Mouse (Mus musculus) liver, adult (tissue): ENCODE results near the gene Auh.

ENCODE experiments used
- GATA4 ChIP-seq: IDR thresholded peaks from 2 replicates; pipeline ENCODE4 v1.6.1; 2014; ENCODE audit warnings: mild to moderate bottlenecking, low read length; ENCODE audit not compliant: insufficient replicate concordance

Gene Auh

DNA sequence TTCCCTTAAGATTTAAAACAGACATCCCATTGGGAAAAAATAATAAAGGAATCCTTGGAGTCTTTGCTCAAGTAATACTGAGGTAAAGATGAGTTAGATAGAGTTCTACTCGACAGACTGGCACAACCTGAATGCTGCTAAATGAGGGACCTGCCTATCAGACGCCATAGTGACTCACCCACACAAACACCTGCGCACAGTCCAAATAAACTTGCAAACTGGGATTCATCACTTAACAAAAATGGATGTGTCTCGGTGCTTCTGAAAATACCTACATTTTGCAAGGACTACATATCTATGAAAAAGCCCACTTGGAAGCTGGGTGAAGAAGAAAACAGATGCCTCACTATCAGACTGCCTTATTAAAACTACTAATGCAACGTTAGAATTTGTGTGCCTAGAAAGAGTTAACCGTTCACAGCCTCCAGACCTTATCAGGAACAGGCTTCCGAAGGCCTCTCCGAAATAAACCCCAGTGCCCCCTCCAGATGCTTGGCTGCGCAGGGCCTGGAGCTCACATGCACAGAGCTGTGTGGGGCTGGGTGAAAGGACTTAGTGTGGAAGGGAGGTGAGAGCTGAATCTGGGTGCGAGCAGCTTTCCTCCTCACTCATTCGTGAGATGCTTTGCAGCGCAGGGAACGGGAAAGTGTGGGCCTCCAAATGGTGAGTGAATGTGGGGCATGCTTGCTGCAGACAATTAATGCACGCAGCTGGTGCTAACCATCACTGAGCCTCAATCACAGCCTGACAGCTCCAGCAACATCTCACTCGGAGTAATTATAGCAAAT lies 63.3 kb downstream of the Auh start:
- TF ChIP-seq GATA4, result no peak

DNA sequence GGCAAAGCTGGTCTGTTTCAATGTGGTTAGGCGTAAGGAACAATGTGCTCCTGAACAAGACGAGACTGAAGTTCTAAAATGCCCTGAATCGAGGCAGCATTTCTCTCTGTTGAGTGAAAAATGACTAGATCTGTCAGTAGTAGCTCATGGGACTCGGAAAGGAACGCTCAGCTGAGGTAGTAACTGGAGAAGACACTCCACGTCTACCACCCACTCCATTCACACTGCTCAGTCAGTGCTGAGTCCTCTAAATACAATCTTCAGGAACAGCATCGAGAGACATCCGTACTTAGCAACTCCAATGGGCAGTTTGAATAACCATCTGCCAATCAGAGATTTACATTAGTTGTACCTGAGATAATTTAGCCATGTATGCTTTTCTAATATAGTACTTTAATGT lies 66.0 kb downstream of the Auh start:
- no peak for TF ChIP-seq GATA4

DNA sequence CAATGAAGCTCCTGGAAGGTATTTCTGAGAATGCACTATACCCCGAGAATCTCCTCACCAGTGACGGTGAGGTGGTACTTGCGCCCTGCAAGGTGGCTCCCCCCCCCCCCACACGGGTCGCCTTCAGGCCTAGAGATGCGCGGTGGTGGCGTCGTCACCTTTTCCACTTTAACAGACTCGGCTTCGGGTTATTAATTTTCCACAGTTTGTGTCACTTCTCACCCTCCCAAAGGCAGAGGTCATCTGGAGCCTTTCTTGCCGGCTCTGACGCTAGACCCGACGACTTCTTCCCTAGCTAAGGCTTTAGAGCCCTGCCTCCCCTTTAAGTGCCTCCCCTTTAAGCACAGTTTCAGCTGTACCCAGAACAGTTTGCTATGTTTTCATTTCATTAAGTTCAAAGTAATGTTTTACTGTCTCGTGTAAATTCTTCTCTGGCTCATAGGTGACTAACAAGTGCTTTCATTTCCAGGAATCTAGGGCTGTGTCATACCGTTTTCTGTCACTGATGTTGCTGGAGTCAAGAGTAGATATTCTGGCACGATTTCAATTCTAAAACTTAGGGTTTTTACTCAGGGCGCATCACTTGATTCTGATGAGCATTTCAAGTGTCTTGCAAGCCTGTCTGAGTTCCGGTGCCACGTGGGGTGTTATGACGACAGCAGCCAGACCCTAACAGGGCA lies 69.3 kb downstream of the Auh start:
- TF ChIP-seq GATA4, result no peak

DNA sequence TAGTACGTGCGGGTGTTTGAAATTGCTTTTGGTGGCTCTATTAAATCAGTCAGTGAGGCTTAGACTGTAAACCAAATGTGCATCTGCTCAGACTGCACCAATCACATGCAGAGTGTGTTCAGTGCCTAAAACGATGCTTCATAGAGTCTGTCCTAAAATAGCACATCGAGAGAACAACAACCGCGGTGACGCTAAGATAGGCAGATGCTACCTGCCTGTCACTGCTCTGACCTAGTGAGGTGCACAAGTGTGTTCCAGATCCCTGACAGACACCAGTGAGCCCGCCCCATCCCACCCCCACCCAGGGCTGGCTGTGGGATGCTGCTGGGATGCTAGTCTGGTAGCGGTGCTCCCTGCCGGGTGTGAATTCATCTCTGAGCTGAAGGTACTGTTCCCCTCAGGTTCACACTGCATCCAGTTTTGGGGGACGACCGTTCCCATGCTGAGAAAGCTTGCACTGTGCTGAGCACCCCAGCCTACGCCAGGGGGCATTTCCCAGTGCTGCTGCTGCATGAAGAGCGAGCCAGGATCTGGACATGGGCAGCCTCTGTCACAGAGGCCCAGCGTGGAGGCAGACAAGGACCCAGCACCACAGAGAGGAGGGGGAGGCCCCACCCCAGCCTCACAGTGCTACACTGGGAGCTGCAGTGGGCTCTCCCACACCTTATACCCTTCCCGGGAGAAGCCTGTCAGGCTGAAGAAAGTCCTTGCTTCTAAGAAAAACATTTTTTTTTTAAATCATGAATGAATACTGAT lies 70.2 kb downstream of the Auh start:
- TF ChIP-seq GATA4, result no peak

DNA sequence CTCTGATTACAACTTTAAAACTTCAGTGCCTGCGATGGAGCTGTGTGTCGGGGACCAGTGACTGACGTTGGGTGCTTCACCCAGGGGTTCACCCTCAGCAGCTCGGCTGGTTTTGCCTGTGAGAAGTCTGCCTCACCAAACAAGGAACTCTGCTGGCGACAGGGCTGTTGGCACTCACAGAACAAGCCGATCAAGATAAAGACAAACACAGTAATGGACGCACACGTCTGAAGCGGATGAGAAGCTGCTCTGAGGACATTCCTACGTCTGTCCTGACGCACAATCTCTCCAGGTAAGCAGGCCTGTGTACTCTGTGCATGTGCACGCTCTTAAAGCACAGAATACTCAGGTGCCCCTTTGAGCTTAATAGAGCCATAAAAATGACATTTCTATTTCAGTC lies 71.1 kb downstream of the Auh start:
- TF ChIP-seq GATA4, result no peak

DNA sequence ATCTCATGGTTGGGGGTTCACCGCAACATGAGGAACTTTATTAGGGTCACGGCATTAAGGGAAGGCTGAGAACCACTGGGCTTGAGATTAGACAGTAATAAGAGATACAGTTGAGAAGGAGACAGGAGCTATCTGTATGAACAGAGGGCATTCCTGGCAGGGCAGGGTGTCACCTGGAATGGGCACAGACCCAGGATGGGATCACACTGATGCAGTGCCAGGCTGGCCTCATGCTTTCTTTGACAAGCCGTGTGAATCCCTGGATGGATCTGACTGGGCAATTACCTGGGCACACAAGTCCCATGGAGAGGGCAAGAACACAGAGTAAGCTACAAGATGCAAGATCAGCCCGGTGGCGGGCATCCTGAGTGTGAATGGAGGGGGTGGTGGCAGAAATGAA lies 71.7 kb downstream of the Auh start:
- TF ChIP-seq GATA4, result no peak

DNA sequence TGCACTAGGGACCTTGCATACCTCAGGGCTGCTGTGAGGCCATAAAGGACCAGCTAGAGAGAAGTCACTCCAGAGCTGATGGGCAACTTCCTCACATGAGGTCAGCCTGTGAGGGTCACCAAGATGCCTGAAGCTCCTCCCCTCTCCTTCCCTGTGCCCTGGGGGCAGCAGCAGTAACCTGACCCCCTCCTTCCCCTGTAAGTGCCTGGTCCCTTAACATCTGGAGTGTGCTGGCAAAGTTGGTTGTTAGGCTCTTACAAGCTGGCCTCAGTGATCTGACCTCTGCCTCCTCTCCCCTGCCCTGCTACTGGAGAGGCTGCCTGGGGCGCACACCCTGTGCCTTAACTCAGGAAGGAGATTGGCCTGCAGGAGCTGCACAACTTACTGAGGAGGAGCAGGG lies 75.9 kb downstream of the Auh start:
- TF ChIP-seq GATA4, result no peak

DNA sequence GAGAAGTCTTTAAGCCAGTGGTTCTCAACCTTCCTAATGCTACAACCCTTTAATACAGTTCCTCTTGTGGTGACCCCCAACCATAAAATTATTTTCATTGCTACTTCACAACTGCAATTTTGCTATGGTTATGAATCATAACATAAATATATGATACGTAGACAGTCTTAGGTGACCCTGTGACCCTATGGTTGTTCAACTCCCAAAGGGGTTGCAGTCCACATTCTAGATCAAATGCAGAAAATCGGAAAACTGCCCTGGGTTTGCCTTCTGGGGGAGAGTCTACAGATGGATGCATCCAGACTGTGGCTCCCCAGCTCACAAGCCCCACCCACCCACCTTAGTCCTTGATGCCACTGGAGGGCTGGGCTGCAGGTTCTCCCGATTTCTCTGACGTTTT lies 77.6 kb downstream of the Auh start:
- TF ChIP-seq GATA4, result no peak

DNA sequence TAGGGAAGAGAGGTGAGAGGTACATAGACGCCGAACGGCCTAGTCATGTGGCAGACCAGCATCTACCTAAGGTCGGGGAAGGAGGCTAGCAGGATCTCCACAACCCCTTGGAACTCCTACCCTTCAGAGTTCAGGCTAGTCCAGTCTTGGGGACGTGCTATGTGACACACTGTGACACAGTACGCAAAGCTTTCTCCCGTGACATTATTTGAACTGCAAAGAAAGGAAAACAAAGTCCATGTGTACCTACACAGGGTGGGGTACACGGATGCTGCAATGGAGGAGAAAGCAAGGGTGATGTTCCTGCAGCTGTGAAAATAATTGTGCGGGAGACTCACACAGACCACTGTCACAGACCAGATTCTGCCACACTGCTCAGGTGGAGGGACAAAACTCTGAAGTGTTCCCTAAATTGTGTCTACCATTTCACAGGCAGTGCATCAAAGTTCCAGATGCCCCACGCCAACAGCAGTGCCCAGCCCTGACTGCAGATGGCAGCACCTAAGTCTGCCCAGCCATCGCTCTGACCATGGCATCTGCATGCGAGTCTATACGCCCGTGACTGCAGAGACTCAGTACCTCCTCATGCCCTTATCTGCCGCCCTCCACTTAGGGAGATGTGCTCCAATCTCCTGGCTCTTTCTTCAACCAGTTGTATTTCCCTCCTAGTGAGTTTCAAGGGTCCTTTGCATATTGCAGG lies 79.3 kb downstream of the Auh start:
- TF ChIP-seq GATA4, result no peak

DNA sequence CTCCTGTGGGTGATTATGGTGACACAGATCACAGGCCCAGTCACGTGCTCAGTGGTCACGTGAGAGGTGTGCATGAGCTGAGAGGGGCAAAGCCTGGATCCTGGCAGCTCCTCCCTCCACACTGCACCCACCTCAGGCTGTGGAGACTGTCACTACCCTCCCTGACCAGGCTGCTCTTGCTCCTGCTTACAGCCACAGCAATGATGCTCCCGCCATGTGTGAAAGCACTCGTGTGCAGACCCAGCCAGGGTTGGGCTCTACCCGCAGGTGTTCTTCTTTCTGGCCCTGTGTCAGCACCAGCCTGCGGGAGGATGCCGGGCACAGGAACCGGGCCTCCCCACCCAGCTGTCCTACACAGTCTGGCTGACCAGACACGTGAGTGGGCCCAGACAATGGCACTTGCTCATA lies 80.1 kb downstream of the Auh start:
- no peak for TF ChIP-seq GATA4

DNA sequence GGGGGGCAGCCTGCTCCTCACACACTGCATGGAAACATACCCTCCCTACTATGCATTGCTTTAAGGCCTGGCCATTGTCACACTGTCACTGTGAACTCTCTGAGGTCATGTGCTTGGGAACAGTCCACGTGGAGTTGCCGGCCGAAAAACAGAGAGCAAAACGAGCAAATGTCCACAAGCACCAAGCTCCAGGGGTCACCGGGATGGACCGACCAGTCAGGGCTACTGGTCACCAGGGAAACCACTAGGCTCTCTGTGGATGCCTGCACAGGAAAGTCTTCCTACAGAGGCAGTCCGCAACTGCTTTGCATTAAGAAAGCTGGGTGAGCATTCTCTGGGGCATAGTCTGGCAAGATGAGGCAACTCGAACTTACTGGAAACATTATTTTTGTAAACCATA lies 82.0 kb downstream of the Auh start:
- no peak for TF ChIP-seq GATA4

DNA sequence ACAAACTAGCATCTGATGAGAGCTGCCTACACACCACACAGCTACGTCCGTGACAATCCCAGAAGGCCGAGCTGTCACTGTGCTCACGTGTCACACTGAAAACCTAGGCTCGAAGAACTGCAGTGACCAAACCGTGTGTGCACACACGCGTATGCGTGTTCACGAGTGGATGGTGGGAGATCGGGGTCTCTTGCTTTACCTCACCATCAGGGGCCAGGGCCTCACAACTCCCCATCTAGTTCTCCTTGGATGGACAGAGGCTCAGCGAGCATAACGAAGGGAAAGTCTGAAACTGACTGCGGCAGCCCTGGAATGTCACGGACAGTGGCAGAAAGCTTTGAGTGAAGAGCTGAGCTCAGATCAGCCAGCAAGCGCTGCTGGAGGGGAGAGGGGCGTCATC lies 82.4 kb downstream of the Auh start:
- TF ChIP-seq GATA4, result no peak

DNA sequence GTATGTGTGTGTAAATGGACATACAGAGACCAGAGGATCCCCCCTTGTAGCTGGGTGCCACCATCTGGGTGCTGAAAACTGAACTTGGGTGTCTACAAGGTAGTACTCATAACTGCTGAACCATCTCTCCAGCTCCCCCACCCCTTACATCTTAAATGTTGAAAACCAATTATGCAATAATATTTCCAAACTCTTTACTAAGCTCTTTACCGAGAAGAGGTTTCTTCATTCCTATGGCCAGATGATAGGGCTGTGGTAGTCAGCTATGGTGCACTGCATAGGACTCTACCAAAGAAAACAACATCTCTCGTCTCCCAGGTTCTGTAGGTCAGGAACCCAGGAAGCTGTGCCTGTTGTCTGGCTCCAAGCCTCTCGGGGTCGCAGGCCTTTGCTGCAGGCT lies 83.9 kb downstream of the Auh start:
- no peak for TF ChIP-seq GATA4

DNA sequence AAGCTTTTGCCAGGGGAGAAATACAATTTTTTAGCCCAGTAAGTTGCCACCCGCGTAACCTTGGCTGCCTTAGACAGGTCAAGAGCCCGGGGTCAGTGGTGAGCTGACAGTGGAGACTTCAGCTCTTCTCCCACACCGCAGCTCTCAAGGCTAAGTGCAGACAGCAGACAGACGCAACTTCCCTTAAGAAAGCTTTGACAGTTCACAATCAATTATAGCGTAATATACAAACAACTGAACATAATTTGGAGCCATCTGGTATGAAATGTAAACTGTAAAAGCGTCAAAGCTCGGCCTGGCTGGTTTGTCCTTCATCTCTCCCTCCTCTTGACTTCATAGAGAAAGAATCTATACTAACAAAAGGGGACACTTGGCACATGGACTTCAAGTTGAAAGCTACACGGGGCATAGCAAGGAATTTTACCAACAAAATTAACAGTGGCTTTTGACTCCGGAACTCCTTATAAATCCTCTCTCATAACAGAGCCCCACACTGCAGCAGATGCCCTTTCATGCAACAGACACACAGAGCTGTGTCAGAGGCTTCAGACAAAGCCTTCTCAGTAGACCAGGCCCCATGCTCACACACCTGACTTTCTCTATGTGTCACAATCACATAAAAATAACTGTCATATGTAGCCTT lies 85.8 kb downstream of the Auh start:
- no peak for TF ChIP-seq GATA4

DNA sequence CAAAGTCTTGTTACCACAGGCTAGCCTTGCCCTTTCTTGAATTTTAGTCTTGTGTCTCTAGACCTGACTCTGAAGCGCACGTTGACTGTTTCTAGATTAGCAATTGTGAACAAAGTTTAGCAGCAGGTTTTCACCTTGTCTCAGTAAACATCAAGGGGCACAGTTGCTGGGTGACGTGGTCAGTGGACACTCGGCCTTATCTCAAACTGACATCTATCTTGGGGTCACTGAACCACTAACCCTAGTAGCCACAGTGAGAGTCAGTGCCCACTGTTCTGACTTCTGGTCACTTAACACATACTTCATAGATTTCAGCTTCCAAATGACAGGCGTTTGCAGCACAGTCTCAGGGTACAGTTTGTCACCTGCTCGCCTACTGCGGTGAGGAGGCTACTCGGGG lies 93.2 kb downstream of the Auh start:
- TF ChIP-seq GATA4, result no peak; the same call in 1 of the 2 replicates
